7 mouse cellular contexts compared by ENCODE assay signal in genomic region chr2:158305948-158306695, GRCm38 (mm10). TPM values are rescaled to one million over a fixed set of nuclear protein-coding genes. Genes with fewer than 3 reads are reported as not detected.
DNase-seq lines count a peak whose midpoint lies in the region; ATAC-seq and TF ChIP-seq lines count a peak whose summit lies in the region.

TSS of gene Lbp (plus strand) at chr2:158306493.

- H3K9me3 ChIP-seq in hindbrain, embryonic 12.5 days (replicated peaks) = no peaks in the 10 kb centered on the region
- no peaks in the 10 kb centered on the region for H3K9me3 ChIP-seq in liver, embryonic 12.5 days (replicated peaks)

- TF ChIP-seq CTCF in bone marrow, adult 2 months (IDR thresholded peaks at IDR 0.05; ENCODE audit: control insufficient read depth, insufficient read depth, low read length) = no peak

- 0 out of 2 replicates have a peak, but pooled peaks have one; percentile 22 for ATAC-seq in hindbrain, embryonic 12.5 days (ENCODE audit: low FRiP score)
- peak; percentile 81 for ATAC-seq in liver, embryonic 12.5 days

- H3K4me3 ChIP-seq in bone marrow, adult 2 months (replicated peaks; ENCODE audit: control insufficient read depth, low read depth, low read length) = peak within 1 kb of the TSS; percentile 68
- no peak within 1 kb of the TSS for H3K4me3 ChIP-seq in hindbrain, embryonic 12.5 days
- H3K4me3 ChIP-seq in liver, embryonic 12.5 days = peak within 1 kb of the TSS; percentile 24; the same call in 1 of the 2 replicates

- peak; percentile 4 for DNase-seq in fat pad, adult 2 months (ENCODE audit: extremely low read depth, low read depth, low spot score)
- DNase-seq in ovary, postnatal 36 days (ENCODE audit: low spot score) = peak; percentile 49
- DNase-seq in right cerebral cortex, postnatal 25 days = no peak
- no peak for DNase-seq in layer of hippocampus, postnatal 14 days (ENCODE audit: low spot score in 2 of 2)

- WGBS in bone marrow, adult 2 months = 10% methylated on average over 13 of the region's 13 CpGs
- 40% methylated on average over 13 of the region's 13 CpGs for WGBS in hindbrain, embryonic 12.5 days
- WGBS in liver, embryonic 12.5 days (ENCODE audit: insufficient replicate concordance) = 31% methylated on average over 13 of the region's 13 CpGs

- H3K4me2 ChIP-seq in hindbrain, embryonic 12.5 days (replicated peaks) = no peak within 1 kb of the TSS
- H3K4me2 ChIP-seq in liver, embryonic 12.5 days = peak within 1 kb of the TSS; percentile 37

- TF ChIP-seq POLR2A in bone marrow, adult 2 months (IDR thresholded peaks at IDR 0.05; ENCODE audit: borderline replicate concordance, control insufficient read depth, low read depth, low read length) = peak; percentile 40; the same call in 1 of the 2 replicates

- no peak within 1 kb of the TSS for H3K9ac ChIP-seq in hindbrain, embryonic 12.5 days
- peak within 1 kb of the TSS; percentile 15; the same call in 1 of the 2 replicates for H3K9ac ChIP-seq in liver, embryonic 12.5 days

- no peaks in the 10 kb centered on the region for H3K36me3 ChIP-seq in hindbrain, embryonic 12.5 days
- H3K36me3 ChIP-seq in liver, embryonic 12.5 days = no peaks in the 10 kb centered on the region

- peak within 1 kb of the TSS; percentile 65 for H3K27ac ChIP-seq in bone marrow, adult 2 months (ENCODE audit: control insufficient read depth, insufficient read depth, low read depth, low read length, poor library complexity)
- no peak within 1 kb of the TSS for H3K27ac ChIP-seq in hindbrain, embryonic 12.5 days
- peak within 1 kb of the TSS; percentile 77 for H3K27ac ChIP-seq in liver, embryonic 12.5 days

- no peaks in the 10 kb centered on the region for H3K27me3 ChIP-seq in hindbrain, embryonic 12.5 days
- H3K27me3 ChIP-seq in liver, embryonic 12.5 days (replicated peaks) = no peaks in the 10 kb centered on the region

- H3K4me1 ChIP-seq in bone marrow, adult 2 months (ENCODE audit: control insufficient read depth, insufficient read depth, low read length) = peaks cover 5% of the 10 kb centered on the region; the same call in 1 of the 2 replicates
- peaks cover 6% of the 10 kb centered on the region for H3K4me1 ChIP-seq in hindbrain, embryonic 12.5 days
- peaks cover 13% of the 10 kb centered on the region for H3K4me1 ChIP-seq in liver, embryonic 12.5 days

RNA-seq across cellular contexts. Expression of gene Lbp, which starts in this region (rescaled TPM):
- 14.8 and 23.0 TPM in 2 replicates for polyA plus RNA-seq in bone marrow, adult 2 months (2011; ENCODE audit: insufficient read depth, insufficient read length, low replicate concordance, missing spikeins)
- polyA plus RNA-seq in hindbrain, embryonic 12.5 days (2016; fragmentation: Nextera tagmentation; extraction: Ambion mirVana) = 3.9 and 5.0 TPM in 2 replicates
- 12.9 and 14.4 TPM in 2 replicates for polyA plus RNA-seq in liver, embryonic 12.5 days (2016; fragmentation: Nextera tagmentation; extraction: Ambion mirVana)
- total RNA-seq in layer of hippocampus, postnatal 14 days (2021) = 1 to 10 TPM; 2.3 to 8.0 TPM

Comparison
In these comparisons a context has a peak if more than half of its experiments do, and no peak if none do; other contexts are left out.
1. DNase-seq: peak in fat pad, adult 2 months (single experiment) and ovary, postnatal 36 days (single experiment); none in right cerebral cortex, postnatal 25 days (single experiment) and layer of hippocampus, postnatal 14 days (0 of 2).